Mouse (Mus musculus): ENCODE measurements at regions not wholly inside any gene's neighbourhood (a gene's known extent, or its start where the extent isn't known, plus 50 kb on each side); places are given as distances from the start of the nearest gene placed in this dataset.

GRCm38 (mm10) chr10:126133957-126134356 lies 168.0 kb downstream of the Lrig3 start:
- no peak for TF ChIP-seq POLR2A (IDR thresholded peaks at IDR 0.05; ENCODE audit: borderline replicate concordance, insufficient read depth, low read length)
- no peak for TF ChIP-seq CTCF (IDR thresholded peaks at IDR 0.05; ENCODE audit: borderline replicate concordance, insufficient read depth, low read depth, low read length)
